Mouse (Mus musculus): ENCODE results near the gene Sycp3. TPM values are rescaled to one million over a fixed set of nuclear protein-coding genes. Genes with fewer than 3 reads are reported as not detected.

The Sycp3 gene
- polyA plus RNA-seq (2012; rRNA removed) = 0.02 TPM in 1 of 2 replicates, not detected in the other

DNA sequence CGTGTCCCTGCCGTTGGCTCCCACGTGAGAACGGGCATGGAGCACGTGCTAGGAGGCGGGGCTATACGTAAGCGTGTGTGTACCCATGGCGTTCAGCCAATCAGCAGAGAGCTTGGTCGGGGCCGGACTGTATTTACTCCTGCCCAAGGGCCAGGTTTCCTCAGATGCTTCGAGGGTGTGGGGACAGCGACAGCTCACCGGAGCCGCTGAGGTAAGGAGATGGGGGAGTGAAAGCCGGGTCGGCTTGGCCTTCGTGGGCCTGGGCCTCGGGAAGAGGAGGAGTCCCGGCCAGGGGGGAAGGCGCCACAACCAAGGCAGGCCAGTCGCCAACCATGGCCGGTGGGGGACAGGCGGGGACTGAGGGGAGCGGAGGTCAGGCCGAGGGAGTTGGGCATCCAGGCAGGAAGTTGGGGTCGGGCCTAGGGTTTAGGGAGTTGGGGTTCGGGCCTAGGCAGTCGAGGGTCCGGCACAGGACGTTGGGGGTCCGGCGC lies at the start of gene Sycp3:
TSS of gene Sycp3 (plus strand) at position 68 of the 491 bp plus-strand sequence.

DNA sequence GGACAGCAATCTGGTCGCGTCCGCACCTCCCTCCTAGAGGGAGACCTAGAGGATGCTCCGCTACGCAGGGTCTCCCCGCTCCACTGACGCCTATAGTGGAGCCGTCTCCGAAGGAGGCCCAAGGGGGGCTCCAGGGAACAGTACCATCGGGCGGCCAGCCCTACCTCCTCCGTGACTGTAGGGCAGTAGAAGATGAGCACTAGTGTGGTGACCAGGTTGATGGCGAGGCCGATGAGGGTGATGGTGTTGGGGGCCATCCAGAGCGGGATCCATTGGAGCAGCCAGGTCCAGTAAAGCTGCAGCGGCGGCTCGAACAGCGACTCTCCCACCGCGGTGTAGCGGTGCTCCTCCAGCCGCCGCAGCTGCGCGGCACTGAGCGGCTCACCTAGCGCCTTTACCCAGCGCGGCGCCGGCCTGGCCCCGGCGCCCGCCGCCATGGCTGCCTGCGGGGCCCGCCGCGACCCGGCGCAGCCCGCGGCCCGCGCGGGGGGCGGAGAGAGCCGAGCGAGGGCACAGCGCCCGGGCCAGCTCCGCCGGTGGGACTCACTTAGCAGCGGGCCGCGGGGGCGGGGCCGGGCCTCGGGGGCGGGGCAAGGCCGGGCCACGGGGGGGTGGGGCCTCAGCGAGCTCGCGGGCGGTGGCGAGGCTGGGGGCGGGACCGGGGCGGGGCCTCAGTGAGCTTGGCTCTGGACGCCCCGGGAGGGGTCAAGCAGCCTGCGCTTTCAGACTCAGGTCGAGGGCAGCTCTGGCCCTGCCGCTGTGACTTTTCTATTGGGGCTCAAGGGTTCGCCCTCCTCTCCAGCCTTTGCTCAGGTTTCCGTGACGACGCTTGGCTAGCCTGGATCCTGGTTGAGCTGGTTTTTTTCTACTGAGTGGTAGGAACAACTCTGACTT lies 44.3 kb downstream of the Sycp3 start, which contains the start of gene Chpt1:
TSS of gene Chpt1 (minus strand) at position 653 of the 894 bp plus-strand sequence.

Other genes with a start within 250 kb of the Sycp3 start
- 8.9 and 12.8 TPM in 2 replicates for gene Dram1, start 80.5 kb upstream of the Sycp3 start, polyA plus RNA-seq (2012; rRNA removed)
- gene Gnptab, start 80.4 kb upstream of the Sycp3 start, polyA plus RNA-seq (2012; rRNA removed) = 3.4 and 3.6 TPM in 2 replicates
- 1.9 and 2.0 TPM in 2 replicates for gene Chpt1, start 44.5 kb downstream of the Sycp3 start, polyA plus RNA-seq (2012; rRNA removed)
- gene Mybpc1, start 145.6 kb downstream of the Sycp3 start, polyA plus RNA-seq (2012; rRNA removed) = 0.07 and 0.30 TPM in 2 replicates
- gene Spic, start 225.4 kb downstream of the Sycp3 start, polyA plus RNA-seq (2012; rRNA removed) = 7.4 and 9.1 TPM in 2 replicates